Mouse (Mus musculus) megakaryocyte, embryonic 14.5 days (primary cell): ENCODE results near the gene Jak2. TPM values are rescaled to one million over a fixed set of nuclear protein-coding genes. Genes with fewer than 3 reads are reported as not detected.

Experiments
- H3K27me3 ChIP-seq: replicated peaks from 2 replicates; pipeline ENCODE3; 2012; ENCODE audit warnings: inconsistent platforms
- H3K36me3 ChIP-seq: replicated peaks from 2 replicates; pipeline ENCODE3; 2012; ENCODE audit warnings: low read length, inconsistent platforms, mixed read lengths
- H3K4me1 ChIP-seq: 2 replicates; pipeline ENCODE4 v1.6.1; 2012; ENCODE audit warnings: inconsistent platforms
- H3K4me3 ChIP-seq: replicated peaks from 2 replicates; pipeline ENCODE3; 2012; ENCODE audit warnings: moderate library complexity, mild to moderate bottlenecking, inconsistent platforms
- H3K9me3 ChIP-seq: 2 replicates; pipeline ENCODE4 v1.6.1; 2012; ENCODE audit warnings: inconsistent platforms
- FLI1 ChIP-seq: IDR thresholded peaks from 2 replicates; pipeline ENCODE4 v1.6.1; 2012; ENCODE audit warnings: low read length, inconsistent platforms, mixed read lengths
- GATA1 ChIP-seq: IDR thresholded peaks from 3 replicates; pipeline ENCODE4 v1.6.1; 2012; ENCODE audit warnings: mixed read lengths, low read length, inconsistent platforms, borderline replicate concordance
- polyA plus RNA-seq: library from polyadenylated mRNA; stranded (reverse); fragments of >175 nt; gene quantifications from 2 replicates; pipeline ENCODE4 v1.2.3, GENCODE M21; 2012; ENCODE audit warnings: low replicate concordance; ENCODE audit not compliant: insufficient read depth

Gene Jak2
- 1.4 and 3.2 TPM in 2 replicates for polyA plus RNA-seq

- TF ChIP-seq GATA1: no peak
- TF ChIP-seq FLI1: no peak
- Histone ChIP-seq H3K4me3 (peak within 1 kb of the TSS; percentile 98), H3K36me3 (peaks cover 24% of the 10 kb centered on the region), H3K27me3 (no peaks in the 10 kb centered on the region), H3K4me1 (peaks cover 53% of the 10 kb centered on the region), H3K9me3 (no peaks in the 10 kb centered on the region)
Measured at GRCm38 (mm10) chr19:29251191-29251957, at the start of gene Jak2. Jak2 (plus strand) TSS chr19:29251828.

- H3K27me3 ChIP-seq: no peaks in the 10 kb centered on the region
- H3K4me3 ChIP-seq: no peak overlapping the region
- H3K36me3 ChIP-seq: peaks cover 7% of the 10 kb centered on the region
- peaks cover 18% of the 10 kb centered on the region for H3K4me1 ChIP-seq
- H3K9me3 ChIP-seq: peaks cover 15% of the 10 kb centered on the region
- TF ChIP-seq GATA1 (no peak), FLI1 (no peak)
Measured at GRCm38 (mm10) chr19:29203337-29203736, 48.3 kb upstream of the Jak2 start.

- peaks cover 15% of the 10 kb centered on the region for H3K9me3 ChIP-seq
- H3K27me3 ChIP-seq: no peaks in the 10 kb centered on the region
- no peak for TF ChIP-seq GATA1
- TF ChIP-seq FLI1: no peak
- H3K36me3 ChIP-seq: peaks cover 7% of the 10 kb centered on the region
- H3K4me3 ChIP-seq: no peak overlapping the region
- peaks cover 11% of the 10 kb centered on the region for H3K4me1 ChIP-seq
Measured at GRCm38 (mm10) chr19:29204583-29204982, 47.0 kb upstream of the Jak2 start.

GRCm38 (mm10) chr19:29205267-29205666, 46.4 kb upstream of the Jak2 start:
- TF ChIP-seq FLI1 (no peak), GATA1 (no peak)

GRCm38 (mm10) chr19:29209898-29210297, 41.7 kb upstream of the Jak2 start:
- no peaks in the 10 kb centered on the region for H3K9me3 ChIP-seq
- H3K4me1 ChIP-seq: peaks cover 16% of the 10 kb centered on the region
- H3K36me3 ChIP-seq: no peaks in the 10 kb centered on the region
- peaks cover 6% of the 10 kb centered on the region for H3K27me3 ChIP-seq
- H3K4me3 ChIP-seq: no peak overlapping the region
- TF ChIP-seq GATA1 (no peak), FLI1 (no peak)

More at GRCm38 (mm10) chr19:29205267-29205666, 46.4 kb upstream of the Jak2 start:
- Histone ChIP-seq H3K9me3 (peaks cover 15% of the 10 kb centered on the region), H3K27me3 (no peaks in the 10 kb centered on the region), H3K4me3 (no peak overlapping the region), H3K36me3 (peaks cover 7% of the 10 kb centered on the region), H3K4me1 (peaks cover 13% of the 10 kb centered on the region)

- Histone ChIP-seq H3K36me3 (no peaks in the 10 kb centered on the region), H3K27me3 (peaks cover 6% of the 10 kb centered on the region), H3K4me1 (peaks cover 16% of the 10 kb centered on the region), H3K4me3 (no peak overlapping the region), H3K9me3 (no peaks in the 10 kb centered on the region)
- TF ChIP-seq GATA1 (no peak), FLI1 (no peak)
Measured at GRCm38 (mm10) chr19:29210319-29210718, 41.3 kb upstream of the Jak2 start.

- no peaks in the 10 kb centered on the region for H3K9me3 ChIP-seq
- H3K4me1 ChIP-seq: peaks cover 21% of the 10 kb centered on the region
- H3K27me3 ChIP-seq: peaks cover 6% of the 10 kb centered on the region
- H3K4me3 ChIP-seq: no peak overlapping the region
- TF ChIP-seq FLI1 (no peak), GATA1 (no peak)
- no peaks in the 10 kb centered on the region for H3K36me3 ChIP-seq
Measured at GRCm38 (mm10) chr19:29215811-29216509, 35.7 kb upstream of the Jak2 start.

GRCm38 (mm10) chr19:29221867-29222266, 29.8 kb upstream of the Jak2 start:
- H3K4me3 ChIP-seq: no peak overlapping the region
- TF ChIP-seq FLI1 (no peak), GATA1 (no peak)
- no peaks in the 10 kb centered on the region for H3K27me3 ChIP-seq
- H3K9me3 ChIP-seq: peaks cover 6% of the 10 kb centered on the region; the same call in 1 of the 2 replicates
- H3K36me3 ChIP-seq: no peaks in the 10 kb centered on the region
- H3K4me1 ChIP-seq: peaks cover 17% of the 10 kb centered on the region

GRCm38 (mm10) chr19:29224968-29225367, 26.7 kb upstream of the Jak2 start:
- no peaks in the 10 kb centered on the region for H3K36me3 ChIP-seq
- H3K4me1 ChIP-seq: peaks cover 18% of the 10 kb centered on the region
- no peak overlapping the region for H3K4me3 ChIP-seq
- peaks cover 6% of the 10 kb centered on the region; the same call in 1 of the 2 replicates for H3K9me3 ChIP-seq
- no peaks in the 10 kb centered on the region for H3K27me3 ChIP-seq
- TF ChIP-seq FLI1 (no peak), GATA1 (no peak)

- Histone ChIP-seq H3K4me1 (peaks cover 18% of the 10 kb centered on the region), H3K27me3 (no peaks in the 10 kb centered on the region), H3K9me3 (peaks cover 6% of the 10 kb centered on the region; the same call in 1 of the 2 replicates), H3K4me3 (no peak overlapping the region), H3K36me3 (no peaks in the 10 kb centered on the region)
- TF ChIP-seq GATA1 (no peak), FLI1 (no peak)
Measured at GRCm38 (mm10) chr19:29226996-29227395, 24.6 kb upstream of the Jak2 start.
